Mouse (Mus musculus) CH12.LX (cell line): ENCODE measurements around the gene Hoxa7. TPM values are rescaled to one million over a fixed set of nuclear protein-coding genes. Genes with fewer than 3 reads are reported as not detected.

Experiments used
- DNase-seq: peaks from one replicate; pipeline ENCODE4 v3.0.0-alpha.2; 2013; ENCODE audit errors: extremely low read depth
- H3K27ac ChIP-seq: 2 replicates; pipeline ENCODE4 v1.5.1; 2012; ENCODE audit warnings: low read depth, mild to moderate bottlenecking, control low read depth, moderate library complexity; ENCODE audit not compliant: insufficient read depth
- H3K27me3 ChIP-seq: replicated peaks from 2 replicates; pipeline ENCODE3; 2012; ENCODE audit warnings: inconsistent platforms
- H3K36me3 ChIP-seq, 2 experiments: replicated peaks in 1 of 2; 2 replicates each; pipeline versions ENCODE3 to v1.6.1; 2012; ENCODE audit warnings: inconsistent platforms in 1 of 2, low read length in 1 of 2, mild to moderate bottlenecking in 1 of 2, mixed read lengths in 1 of 2, moderate library complexity in 1 of 2; ENCODE audit not compliant: control insufficient read depth in 1 of 2, insufficient read depth in 1 of 2
- H3K4me1 ChIP-seq, 2 experiments: 2 replicates each; pipeline ENCODE4 v1.6.1; 2012; ENCODE audit warnings: inconsistent platforms in 1 of 2, moderate library complexity in 1 of 2; ENCODE audit not compliant: insufficient read depth in 2 of 2, control insufficient read depth in 1 of 2
- H3K4me2 ChIP-seq: 2 replicates; pipeline ENCODE4 v1.6.1; 2012; ENCODE audit warnings: low read depth, mild to moderate bottlenecking, control low read depth; ENCODE audit not compliant: poor library complexity, insufficient read depth, severe bottlenecking
- H3K4me3 ChIP-seq, 3 experiments: fragments of 150-350 bp in 1 of 3; sonication (generic) in 1 of 3; replicated peaks in 1 of 3; 2 replicates each; pipeline versions ENCODE3 to v1.5.1; 2011 to 2012; ENCODE audit warnings: low read depth in 2 of 3, low read length in 2 of 3, mild to moderate bottlenecking in 2 of 3, moderate library complexity in 2 of 3, control low read depth in 1 of 3, improper control_type of control experiment in 1 of 3, inconsistent platforms in 1 of 3, mixed read lengths in 1 of 3; ENCODE audit not compliant: poor library complexity in 1 of 3
- H3K79me2 ChIP-seq: replicated peaks from 2 replicates; pipeline ENCODE4 v1.6.1; 2012; ENCODE audit warnings: mild to moderate bottlenecking, moderate library complexity; ENCODE audit not compliant: control insufficient read depth, poor library complexity, insufficient read depth, severe bottlenecking; ENCODE audit errors: extremely low read depth
- H3K9ac ChIP-seq: 2 replicates; pipeline ENCODE4 v1.6.1; 2012; ENCODE audit warnings: low read depth, mild to moderate bottlenecking, control low read depth, moderate library complexity; ENCODE audit not compliant: insufficient read depth
- H3K9me3 ChIP-seq: replicated peaks from 2 replicates; pipeline ENCODE3; 2012; ENCODE audit warnings: low read length, inconsistent platforms, mixed read lengths
- BHLHE40 ChIP-seq: IDR thresholded peaks from 2 replicates; pipeline ENCODE4 v1.6.1; 2011; ENCODE audit warnings: mild to moderate bottlenecking, low read depth, low read length, improper control_type of control experiment
- CHD1 ChIP-seq: IDR thresholded peaks from 2 replicates; pipeline ENCODE4 v1.6.1; 2012; ENCODE audit warnings: low read depth, low read length, improper control_type of control experiment, inconsistent platforms
- CHD2 ChIP-seq: IDR thresholded peaks from 2 replicates; pipeline ENCODE4 v1.6.1; 2011; ENCODE audit warnings: low read length, improper control_type of control experiment
- E2F4 ChIP-seq: IDR thresholded peaks from 2 replicates; pipeline ENCODE4 v1.6.1; 2011; ENCODE audit warnings: low read depth, low read length, improper control_type of control experiment; ENCODE audit not compliant: insufficient replicate concordance
- ELF1 ChIP-seq: IDR thresholded peaks from 2 replicates; pipeline ENCODE4 v1.6.1; 2014; ENCODE audit warnings: low read depth, mild to moderate bottlenecking, inconsistent platforms, low read length, improper control_type of control experiment
- IRF4 ChIP-seq: IDR thresholded peaks from 2 replicates; pipeline ENCODE4 v1.6.1; 2014; ENCODE audit warnings: low read depth, mild to moderate bottlenecking, inconsistent platforms, low read length, improper control_type of control experiment
- JUND ChIP-seq: conservative IDR thresholded peaks from 2 replicates; pipeline ENCODE4 v1.6.1; 2011; ENCODE audit warnings: low read depth, low read length, improper control_type of control experiment
- KAT2A ChIP-seq: IDR thresholded peaks from 2 replicates; pipeline ENCODE4 v1.6.1; 2012; ENCODE audit warnings: low read length, improper control_type of control experiment, inconsistent platforms; ENCODE audit not compliant: insufficient replicate concordance
- MAFK ChIP-seq: IDR thresholded peaks from 2 replicates; pipeline ENCODE4 v1.6.1; 2011; ENCODE audit warnings: low read length, improper control_type of control experiment; ENCODE audit not compliant: insufficient replicate concordance
- MAX ChIP-seq: IDR thresholded peaks from 2 replicates; pipeline ENCODE4 v1.6.1; 2011; ENCODE audit warnings: low read length, improper control_type of control experiment
- MEF2A ChIP-seq: IDR thresholded peaks from 2 replicates; pipeline ENCODE4 v1.6.1; 2014; ENCODE audit warnings: low read depth, mild to moderate bottlenecking, inconsistent platforms, low read length, improper control_type of control experiment, borderline replicate concordance
- MXI1 ChIP-seq: IDR thresholded peaks from 2 replicates; pipeline ENCODE4 v1.6.1; 2011; ENCODE audit warnings: mild to moderate bottlenecking, low read depth, low read length, improper control_type of control experiment
- MYC ChIP-seq: IDR thresholded peaks from 2 replicates; pipeline ENCODE4 v1.6.1; 2011; ENCODE audit warnings: low read depth, mild to moderate bottlenecking, improper control_type of control experiment, low read length
- PAX5 ChIP-seq: IDR thresholded peaks from 2 replicates; pipeline ENCODE4 v1.6.1; 2012; ENCODE audit warnings: low read length, inconsistent platforms, mixed read lengths
- POLR2A ChIP-seq: IDR thresholded peaks from 2 replicates; pipeline ENCODE4 v1.6.1; 2011; ENCODE audit warnings: low read depth, mild to moderate bottlenecking, improper control_type of control experiment, low read length
- POLR2AphosphoS2 ChIP-seq: IDR thresholded peaks from 2 replicates; pipeline ENCODE4 v1.6.1; 2011; ENCODE audit warnings: low read depth, low read length, improper control_type of control experiment
- SIN3A ChIP-seq: IDR thresholded peaks from 2 replicates; pipeline ENCODE4 v1.6.1; 2012; ENCODE audit warnings: low read length, improper control_type of control experiment, inconsistent platforms
- SMC3 ChIP-seq: IDR thresholded peaks from 2 replicates; pipeline ENCODE4 v1.6.1; 2011; ENCODE audit warnings: low read depth, low read length, improper control_type of control experiment
- TBP ChIP-seq: conservative IDR thresholded peaks from 2 replicates; pipeline ENCODE4 v1.6.1; 2011; ENCODE audit warnings: low read depth, low read length, improper control_type of control experiment
- USF1 ChIP-seq: IDR thresholded peaks from 2 replicates; pipeline ENCODE4 v1.6.1; 2014; ENCODE audit warnings: low read depth, mild to moderate bottlenecking, inconsistent platforms, low read length, improper control_type of control experiment
- ZC3H11A ChIP-seq: IDR thresholded peaks from 2 replicates; pipeline ENCODE4 v1.6.1; 2012; ENCODE audit warnings: low read depth, mild to moderate bottlenecking, inconsistent platforms, low read length, improper control_type of control experiment
- ZKSCAN1 ChIP-seq: IDR thresholded peaks from 2 replicates; pipeline ENCODE4 v1.6.1; 2012; ENCODE audit warnings: low read depth, inconsistent platforms, low read length, improper control_type of control experiment, borderline replicate concordance
- ZNF384 ChIP-seq: IDR thresholded peaks from 2 replicates; pipeline ENCODE4 v1.6.1; 2012; ENCODE audit warnings: low read depth, low read length, improper control_type of control experiment, inconsistent platforms
- dilution Hi-C: fragments of 300-500 bp; cut with MboI; formaldehyde crosslinking; loops from 2 replicates; pipeline ENCODE4 v1.14.3; 2020; ENCODE audit warnings: low sequenced_read_pairs; ENCODE audit not compliant: extremely low pct_unique_long_range_greater_than_20kb, extremely low pct_ligation_motif_present
- in situ Hi-C: fragments of 300-500 bp; cut with MboI; formaldehyde crosslinking; loops from 3 replicates; pipeline ENCODE4 v1.14.3; 2019; ENCODE audit warnings: low sequenced_read_pairs, low pct_ligation_motif_present, low pct_unique_long_range_greater_than_20kb, mixed read lengths
- polyA plus RNA-seq: library from polyadenylated mRNA; unstranded; fragments of >175 nt; gene quantifications from 2 replicates; pipeline ENCODE4 v1.2.1, GENCODE M21; 2012; ENCODE audit warnings: low read depth; ENCODE audit not compliant: insufficient read length
- total RNA-seq, 2 experiments: library from RNA; depleted of rRNA; stranded (reverse); fragments of 300-350 nt in 1 of 2; fragments of >200 nt in 1 of 2; gene quantifications; 2 replicates each; pipeline ENCODE4 v1.2.3; 2012 to 2014

The Hoxa7 gene
- total and polyA plus RNA-seq, 3 experiments = 1.0 to 1.4 (median 1.1) TPM

DNA sequence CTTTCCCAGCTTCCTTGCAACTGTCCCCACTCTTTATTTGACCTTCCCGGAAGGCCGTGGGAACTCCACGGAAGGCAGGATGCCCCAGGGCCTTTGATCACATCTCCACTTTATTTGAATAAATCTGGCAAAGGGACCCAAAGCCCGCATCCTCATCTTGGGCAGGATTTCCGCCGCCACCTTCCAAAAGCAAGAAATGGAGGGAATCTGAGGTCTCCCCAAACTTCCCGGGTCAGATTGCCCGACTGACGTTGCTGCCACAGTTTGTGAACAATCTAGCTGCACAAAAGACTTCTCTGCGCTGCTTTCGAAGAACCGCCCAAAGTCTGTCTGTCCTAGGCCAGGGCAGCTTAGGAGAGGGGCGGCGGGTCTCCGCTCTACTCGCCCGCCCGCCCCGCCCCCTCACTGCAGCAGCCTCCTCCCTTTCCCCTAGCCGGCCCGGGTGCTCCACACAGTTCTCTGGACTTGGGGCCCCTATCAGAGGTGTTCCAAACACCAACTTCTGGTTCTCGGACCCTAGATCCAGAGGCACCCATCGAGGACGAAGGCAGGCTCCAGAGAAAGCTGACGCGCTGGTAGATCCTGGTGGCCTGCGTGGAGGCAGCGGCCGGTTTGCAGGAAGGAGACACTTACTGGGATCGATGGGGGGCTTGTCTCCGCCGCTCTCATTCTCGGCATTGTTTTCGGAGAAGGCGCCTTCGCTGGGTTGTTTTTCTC lies 3.4 kb upstream of the Hoxa7 start:
- no peak overlapping the region for H3K4me2 ChIP-seq
- no peak overlapping the region for H3K4me3 ChIP-seq

DNA sequence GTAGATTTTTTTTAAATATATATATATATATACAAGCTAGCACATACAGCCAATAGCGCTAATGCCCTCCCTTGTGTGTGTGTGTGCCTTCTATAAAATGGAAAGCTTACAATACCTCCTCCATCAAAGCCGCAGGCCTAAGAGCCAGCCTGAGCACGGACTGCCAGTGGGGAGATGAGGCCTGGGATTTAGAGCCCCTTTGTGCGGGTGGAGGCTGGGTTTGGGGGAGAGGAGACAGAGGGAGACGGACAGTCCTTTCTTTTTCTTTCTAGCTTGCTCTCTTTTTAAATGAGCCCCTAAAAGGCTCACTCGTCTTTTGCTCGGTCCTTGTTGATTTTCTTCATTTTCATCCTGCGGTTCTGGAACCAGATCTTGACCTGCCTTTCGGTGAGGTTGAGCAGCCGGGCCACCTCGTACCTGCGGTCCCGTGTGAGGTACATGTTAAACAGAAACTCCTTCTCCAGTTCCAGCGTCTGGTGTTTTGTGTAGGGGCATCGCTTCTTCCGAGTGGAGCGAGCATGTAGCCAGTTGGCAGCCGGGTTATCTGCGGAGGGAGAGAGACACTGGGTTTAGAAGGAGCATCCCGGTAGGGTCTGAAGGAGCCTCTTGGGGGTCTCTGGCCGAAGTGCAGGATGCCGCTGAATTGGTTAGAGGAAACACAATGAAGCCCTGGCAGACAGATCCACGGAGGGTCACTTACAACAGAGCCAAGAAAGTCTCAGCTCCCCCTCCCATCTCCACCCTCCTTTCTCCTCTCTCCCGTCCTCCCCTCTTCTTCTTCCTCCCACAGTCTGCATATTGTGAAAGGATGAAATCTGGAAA lies 2.5 kb upstream of the Hoxa7 start:
- Histone ChIP-seq H3K4me2 (no peak overlapping the region), H3K4me1 (peaks cover 0 to 13% of the 10 kb centered on the region in 2 experiments; a peak in 2 of 4 replicates), H3K4me3 (no peak overlapping the region), H3K9me3 (peaks cover 10% of the 10 kb centered on the region), H3K27me3 (no peaks in the 10 kb centered on the region), H3K9ac (no peak overlapping the region)
- in situ Hi-C loops = loop anchor here (10.0 to 25.0 kb wide), 3 partner anchors 212 to 1009 kb away; partner anchors contain the start of gene Skap2
- dilution Hi-C loops = no loop called here
- TF ChIP-seq JUND = no peak
- TF ChIP-seq ZNF384 = no peak
- TF ChIP-seq PAX5 = no peak
- no peak for TF ChIP-seq SMC3
- TF ChIP-seq MYC = no peak
- no peak for TF ChIP-seq ZKSCAN1
- no peak for TF ChIP-seq MAX
- TF ChIP-seq USF1 = no peak
- TF ChIP-seq CHD2 = no peak
- TF ChIP-seq POLR2AphosphoS2 = no peak
- no peak for TF ChIP-seq SIN3A
- TF ChIP-seq IRF4 = no peak
- TF ChIP-seq BHLHE40 = no peak
- no peak for TF ChIP-seq MEF2A
- no peak for TF ChIP-seq ELF1
- no peak for TF ChIP-seq CHD1
- no peak for TF ChIP-seq ZC3H11A
- no peak for TF ChIP-seq POLR2A
- no peak for TF ChIP-seq KAT2A
- TF ChIP-seq, all 38 proteins: peak for 0
- peaks cover 0 to 12% of the 10 kb centered on the region in 2 experiments for H3K36me3 ChIP-seq
- H3K27ac ChIP-seq = no peak overlapping the region
- H3K79me2 ChIP-seq = no peaks in the 10 kb centered on the region
- DNase-seq = no peak

More for the DNA sequence above, 3.4 kb upstream of the Hoxa7 start:
- TF ChIP-seq E2F4 (no peak), POLR2A (no peak), ZC3H11A (no peak), MXI1 (no peak), MAFK (no peak), BHLHE40 (no peak), MAX (no peak), ZNF384 (no peak), TBP (no peak)
- Histone ChIP-seq H3K36me3 (peaks cover 4 to 20% of the 10 kb centered on the region in 2 experiments), H3K9me3 (peaks cover 18% of the 10 kb centered on the region), H3K27ac (no peak overlapping the region), H3K27me3 (no peaks in the 10 kb centered on the region), H3K79me2 (no peaks in the 10 kb centered on the region), H3K9ac (no peak overlapping the region), H3K4me1 (peaks cover 0 to 13% of the 10 kb centered on the region in 2 experiments; a peak in 2 of 4 replicates)
- dilution Hi-C loops (no loop called here), in situ Hi-C loops (loop anchor here (10.0 to 25.0 kb wide), 3 partner anchors 213 to 1010 kb away; partner anchors contain the start of gene Skap2)
- no peak for DNase-seq
